Mouse (Mus musculus): ENCODE measurements around the gene Pdzph1. TPM values are rescaled to one million over a fixed set of nuclear protein-coding genes. Genes with fewer than 3 reads are reported as not detected.

The Pdzph1 gene
- 0.90 and 1.3 TPM in 2 replicates for polyA plus RNA-seq (2012; rRNA removed)

DNA sequence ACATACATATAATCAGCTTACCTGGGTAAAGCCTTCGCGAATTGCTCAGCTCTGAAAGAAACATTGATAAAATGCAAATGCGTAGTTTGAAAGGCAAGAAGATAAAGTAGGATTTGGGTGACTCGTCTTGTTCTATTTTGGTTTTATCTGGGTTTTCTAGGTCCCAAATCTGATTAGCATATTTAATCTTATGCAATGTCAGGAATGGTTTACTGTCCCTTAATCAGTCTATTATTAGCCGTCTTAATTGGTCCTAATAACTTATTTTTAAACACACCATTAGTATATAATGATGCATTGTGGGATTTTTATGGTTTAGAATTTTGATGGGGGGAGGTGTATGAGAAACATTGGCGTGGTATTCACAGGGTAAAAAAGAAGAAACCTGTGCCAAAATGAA lies at the start of gene Pdzph1:
Pdzph1 (minus strand) TSS at position 101 of the 400 bp plus-strand sequence.
- DNase-seq (ENCODE audit: low read depth): no peak

DNA sequence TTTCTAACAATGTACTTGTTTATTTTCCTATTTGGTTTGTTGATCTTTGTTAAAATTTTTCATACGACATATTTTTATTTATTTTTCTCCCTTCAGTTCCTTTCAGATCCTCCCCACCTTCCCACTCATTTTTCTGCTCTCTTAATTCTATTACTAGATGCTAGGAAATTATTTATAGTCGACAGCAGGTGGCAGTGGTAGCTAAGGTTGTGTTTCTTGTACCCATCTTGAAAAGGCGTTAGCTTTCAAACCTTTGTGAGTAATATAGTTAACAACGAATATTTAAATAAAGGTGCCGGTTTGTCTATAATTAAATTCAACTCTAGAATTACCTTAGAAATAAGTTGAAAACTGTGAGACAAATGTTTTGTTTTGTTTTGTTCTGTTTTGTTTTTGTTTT lies 48.6 kb upstream of the Pdzph1 start:
- DNase-seq (ENCODE audit: low read depth): no peak

DNA sequence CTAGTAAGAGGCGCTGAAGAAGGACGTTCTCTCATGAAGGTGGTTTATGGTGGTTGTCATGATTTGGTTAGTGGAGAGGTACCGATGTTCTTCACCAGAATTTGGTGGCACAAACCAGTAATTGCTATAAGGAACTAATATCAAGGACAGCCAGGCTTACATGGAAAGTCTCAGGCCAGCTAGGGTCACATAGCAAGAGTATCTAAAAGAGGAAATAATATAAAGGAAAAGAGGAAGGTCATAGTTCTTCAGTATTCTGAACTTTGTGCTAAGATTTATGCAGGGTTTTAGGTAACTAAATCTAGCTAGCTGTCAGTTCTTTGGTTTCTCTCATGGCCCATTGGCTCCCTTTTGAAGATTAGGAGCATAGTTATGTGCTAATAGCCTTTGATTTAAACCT lies 42.3 kb upstream of the Pdzph1 start:
- no peak for DNase-seq (ENCODE audit: low read depth)

DNA sequence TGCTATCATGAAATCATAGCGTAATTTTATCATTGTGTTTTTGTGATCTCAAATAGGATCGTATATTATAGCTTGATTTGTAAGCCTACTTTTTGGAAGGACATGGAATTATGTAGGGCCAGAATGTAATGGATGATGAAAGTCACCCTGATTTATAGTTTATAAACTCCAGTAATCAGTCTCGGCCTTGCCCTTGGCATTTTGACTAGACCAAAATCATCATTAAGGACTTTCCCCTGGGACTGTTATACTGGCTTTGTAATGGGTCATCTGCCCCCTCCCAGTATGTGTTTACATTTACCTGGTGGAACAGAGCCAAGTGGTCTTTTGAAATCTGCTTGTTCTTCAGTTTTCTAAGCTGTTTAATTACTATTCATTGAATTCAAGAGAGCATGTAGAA lies 35.2 kb upstream of the Pdzph1 start:
- DNase-seq (ENCODE audit: low read depth): no peak

DNA sequence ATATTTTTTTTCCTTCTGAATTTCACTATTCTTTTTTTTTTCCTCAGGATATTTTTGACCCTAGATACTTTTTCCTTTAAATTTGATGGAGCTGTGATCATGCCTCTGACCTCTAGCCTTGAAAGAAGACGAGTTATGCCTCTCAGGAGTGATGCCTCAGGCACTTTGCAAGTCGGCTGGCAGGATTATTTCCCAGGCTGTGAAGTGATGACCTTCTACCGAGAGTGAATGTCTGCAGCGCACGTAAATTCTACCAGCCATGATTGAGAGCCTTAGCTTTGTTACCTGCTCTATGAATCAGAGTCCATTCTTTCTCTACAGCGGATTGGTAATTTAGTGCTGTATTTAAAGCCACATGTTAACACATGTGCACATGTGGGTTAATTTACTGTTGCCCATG lies 33.3 kb upstream of the Pdzph1 start:
- DNase-seq (ENCODE audit: low read depth): no peak

DNA sequence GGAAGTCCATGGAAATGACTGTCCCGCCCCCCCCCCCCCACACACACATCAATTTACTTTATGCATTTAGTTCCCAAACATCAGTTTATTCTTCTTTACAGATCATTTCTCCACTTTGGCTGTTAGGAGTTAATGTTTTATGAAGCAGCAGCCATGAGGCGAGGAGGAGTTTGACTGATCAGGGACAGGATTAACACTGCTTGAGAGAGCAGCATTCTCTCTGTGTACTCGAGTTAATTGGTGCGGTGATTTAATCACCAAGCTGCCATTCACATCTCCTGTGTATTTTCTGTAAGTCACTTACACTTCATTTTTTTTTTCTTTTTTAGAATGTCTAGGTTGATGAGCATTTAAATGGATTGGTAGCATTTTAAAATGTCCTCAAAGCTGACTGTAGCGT lies 32.8 kb upstream of the Pdzph1 start:
- no peak for DNase-seq (ENCODE audit: low read depth)

DNA sequence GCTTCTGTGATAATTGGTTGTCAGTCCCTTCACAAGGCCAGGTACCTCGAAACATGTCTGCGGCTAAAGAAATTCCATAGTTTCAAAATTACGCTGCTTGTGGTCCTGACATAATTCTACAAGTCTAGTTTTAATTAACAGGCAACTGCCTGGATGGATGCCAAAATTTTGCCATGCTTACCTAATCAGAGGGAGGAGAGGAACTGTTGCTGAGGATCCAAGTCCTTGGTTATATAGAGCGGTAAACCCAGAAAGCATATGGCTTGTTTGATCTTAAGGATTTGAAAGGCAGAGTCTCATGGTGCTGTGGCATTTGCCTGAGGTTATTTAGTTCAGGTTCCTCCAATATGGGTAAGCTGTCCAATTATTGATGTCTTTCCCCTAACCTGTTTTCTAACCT lies 27.5 kb upstream of the Pdzph1 start:
- no peak for DNase-seq (ENCODE audit: low read depth)

DNA sequence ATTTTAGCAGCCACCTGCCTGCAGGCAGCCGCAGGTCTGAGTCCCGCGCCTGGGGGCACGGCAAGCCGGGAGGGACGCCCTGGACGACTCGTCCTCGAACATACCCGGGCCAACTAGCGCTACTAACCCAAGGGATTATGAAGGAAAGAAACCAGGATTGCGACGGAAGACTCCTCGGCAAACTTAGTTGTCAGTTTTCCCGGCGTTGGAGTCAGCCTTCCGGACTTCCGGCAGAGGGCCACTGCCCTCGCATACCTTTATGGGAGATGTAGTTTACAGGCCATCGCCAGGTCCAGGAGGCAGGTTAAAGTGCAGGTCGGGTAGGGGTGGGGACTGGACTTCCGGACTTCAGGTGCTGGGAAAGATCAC lies 21.9 kb upstream of the Pdzph1 start, which contains the start of gene Nudt12:
Nudt12 (minus strand) TSS at position 282 of the 369 bp plus-strand sequence.
- no peak for DNase-seq (ENCODE audit: low read depth)

DNA sequence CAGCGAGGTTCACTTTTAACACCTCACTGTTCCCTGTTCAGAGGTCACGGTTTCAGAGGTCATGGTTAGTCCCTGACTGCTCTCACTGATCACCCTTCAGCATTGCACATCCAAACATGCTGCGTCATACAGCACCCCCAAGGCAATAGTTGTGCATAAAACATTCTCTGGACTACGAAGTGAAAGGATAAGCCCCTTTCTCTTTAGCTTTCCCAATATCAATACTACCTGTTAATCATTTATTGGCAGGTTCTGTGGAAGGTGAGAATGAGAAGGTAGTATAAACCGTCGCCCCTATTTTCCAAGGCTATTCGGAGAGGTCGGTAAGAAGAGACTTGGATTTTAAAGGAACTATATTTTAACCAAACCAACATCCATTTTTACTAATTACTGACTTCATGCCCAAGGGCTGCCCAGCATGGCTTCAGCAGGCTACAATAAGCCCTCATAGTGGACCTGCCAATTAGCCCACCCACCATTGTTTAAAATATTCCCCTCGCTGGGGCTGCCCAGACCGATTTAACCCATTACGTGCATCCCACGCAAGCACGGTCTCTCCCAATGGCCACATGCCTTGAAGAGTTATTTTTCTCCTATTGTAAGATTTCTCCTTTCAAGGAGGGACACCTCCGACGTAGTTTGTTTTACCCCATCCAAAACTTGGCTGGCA lies 21.4 kb upstream of the Pdzph1 start:
- DNase-seq (ENCODE audit: low read depth): peak; percentile 91

DNA sequence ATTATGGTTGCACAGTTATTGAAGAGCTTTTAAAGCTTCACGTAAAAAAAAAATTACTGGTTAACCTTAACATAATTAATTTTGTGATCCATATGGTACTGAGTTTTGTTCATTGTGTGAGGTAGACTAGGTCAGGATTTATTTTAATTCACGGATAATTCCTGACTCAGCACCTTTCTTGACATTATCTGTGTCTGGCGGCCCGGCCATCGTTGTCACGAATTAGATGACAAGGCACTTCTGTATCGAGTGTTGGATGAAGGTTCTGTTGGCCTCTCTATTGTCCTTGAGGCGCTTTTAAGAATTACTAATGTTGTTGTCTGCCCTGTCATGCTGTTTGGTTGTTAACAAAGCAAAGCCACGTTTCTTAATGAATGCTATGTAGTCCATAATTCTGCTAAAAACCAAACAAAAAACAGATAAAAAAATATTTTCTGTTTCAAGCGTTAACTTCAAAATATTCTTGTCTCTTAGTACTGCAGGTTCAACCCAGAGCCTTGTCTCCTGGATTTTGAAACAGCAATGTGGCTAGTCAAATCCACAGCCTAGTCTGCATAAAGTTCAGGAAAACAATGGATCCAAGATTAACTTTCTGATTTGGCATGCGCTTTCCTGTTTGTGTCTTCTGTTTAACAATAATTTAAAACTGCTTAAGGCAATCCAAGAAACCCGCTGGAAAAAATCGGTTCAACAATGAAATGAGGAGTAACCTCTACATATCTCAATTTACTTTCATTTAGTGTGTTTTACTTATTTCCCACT lies 20.6 kb upstream of the Pdzph1 start:
- peak; percentile 79 for DNase-seq (ENCODE audit: low read depth)

DNA sequence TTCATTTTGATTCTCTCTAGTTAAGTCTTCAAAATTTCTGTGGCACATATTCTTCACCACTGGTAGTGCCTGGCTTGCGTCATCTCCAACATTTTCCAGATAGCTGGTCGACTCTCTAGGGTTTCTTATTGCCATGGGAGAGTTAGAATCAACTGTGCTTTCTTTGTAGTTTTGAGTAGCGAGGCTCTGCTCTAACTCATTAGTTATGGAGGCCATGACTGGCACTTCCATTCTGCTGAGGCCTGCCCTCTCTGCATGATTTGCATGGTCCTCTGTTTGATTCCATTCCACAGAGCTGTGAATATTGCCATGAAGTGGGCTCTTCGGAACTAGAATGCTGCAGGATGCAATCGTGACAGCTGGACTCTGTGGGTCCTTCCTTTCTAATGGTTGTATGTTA lies 17.9 kb downstream of the Pdzph1 start:
- DNase-seq (ENCODE audit: low read depth): no peak

DNA sequence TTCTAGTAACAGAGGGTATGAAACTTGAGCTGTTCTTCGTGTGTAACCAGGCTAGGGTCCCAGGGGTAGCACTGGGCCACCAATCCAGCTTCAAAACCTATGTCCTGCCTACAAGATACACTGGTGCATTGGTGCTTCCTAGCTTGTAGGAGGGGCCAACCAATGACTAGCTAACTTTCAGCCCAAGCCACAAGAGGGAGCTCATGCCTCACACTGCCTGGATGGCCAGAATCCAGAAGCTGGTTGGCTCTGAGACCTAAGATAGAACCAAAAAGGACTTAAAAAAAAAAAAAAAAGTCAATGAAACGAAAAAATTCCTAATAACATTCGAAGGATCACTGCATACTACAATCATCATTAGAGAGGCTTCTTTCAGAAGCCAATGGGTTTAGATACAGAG lies 31.3 kb downstream of the Pdzph1 start:
- DNase-seq (ENCODE audit: low read depth): peak; percentile 9

DNA sequence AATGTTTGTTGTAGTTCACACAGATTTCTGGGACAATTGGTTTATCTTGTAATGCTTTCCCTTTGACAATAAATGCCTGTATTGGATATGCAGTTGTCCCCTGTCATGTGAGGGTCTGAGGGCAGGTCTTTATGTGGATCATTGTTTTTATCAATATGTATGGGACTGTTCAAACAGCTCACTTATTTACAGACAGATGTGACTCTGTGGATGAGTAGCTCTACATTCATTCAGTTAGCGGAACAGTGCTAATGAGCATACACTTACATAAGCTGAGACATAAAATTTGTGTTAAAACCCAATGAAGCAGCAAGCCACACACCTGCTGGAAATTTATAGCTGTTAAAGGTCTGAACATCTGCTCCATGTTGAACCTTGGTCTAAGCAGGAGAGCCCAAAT lies 34.1 kb downstream of the Pdzph1 start:
- DNase-seq (ENCODE audit: low read depth): no peak

DNA sequence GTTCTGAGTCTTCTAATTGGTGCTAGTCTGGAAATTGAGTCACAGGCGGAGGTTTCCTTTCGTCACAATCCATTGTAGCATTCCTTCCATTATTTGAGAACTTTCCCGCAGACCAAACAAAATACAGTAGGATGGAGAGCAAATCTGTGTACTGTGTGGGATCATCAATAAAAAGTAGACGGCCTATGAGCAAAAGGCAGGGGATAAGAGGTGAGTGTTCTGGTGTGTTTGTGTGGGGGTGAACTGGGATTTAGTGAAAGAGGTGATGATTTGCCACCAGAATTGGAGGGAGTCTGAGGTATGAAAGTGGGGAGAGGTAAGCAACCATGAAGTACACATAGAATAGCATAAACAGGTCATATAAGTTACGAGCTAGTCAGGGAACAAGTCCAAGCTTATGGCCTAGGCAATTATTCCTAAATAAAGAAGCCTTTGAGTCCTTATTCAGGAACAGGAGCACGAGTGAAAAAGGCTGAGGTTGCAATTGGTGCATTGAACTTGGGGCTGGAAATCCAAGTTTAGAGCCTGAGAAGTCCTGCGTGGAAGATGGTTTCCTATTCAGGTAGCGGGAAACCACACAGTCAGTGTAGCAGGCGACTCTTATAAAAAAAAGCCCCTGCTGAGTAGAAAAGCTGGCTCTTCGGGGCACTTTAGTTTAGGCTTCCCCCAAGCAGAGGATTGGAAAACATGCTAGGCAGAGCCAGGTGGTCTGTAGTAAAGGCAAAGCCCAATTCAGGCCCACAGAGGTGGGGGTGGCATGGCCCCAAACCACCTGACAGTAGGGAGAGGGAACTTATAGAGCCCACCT lies 48.0 kb downstream of the Pdzph1 start:
- DNase-seq (ENCODE audit: low read depth): no peak

DNA sequence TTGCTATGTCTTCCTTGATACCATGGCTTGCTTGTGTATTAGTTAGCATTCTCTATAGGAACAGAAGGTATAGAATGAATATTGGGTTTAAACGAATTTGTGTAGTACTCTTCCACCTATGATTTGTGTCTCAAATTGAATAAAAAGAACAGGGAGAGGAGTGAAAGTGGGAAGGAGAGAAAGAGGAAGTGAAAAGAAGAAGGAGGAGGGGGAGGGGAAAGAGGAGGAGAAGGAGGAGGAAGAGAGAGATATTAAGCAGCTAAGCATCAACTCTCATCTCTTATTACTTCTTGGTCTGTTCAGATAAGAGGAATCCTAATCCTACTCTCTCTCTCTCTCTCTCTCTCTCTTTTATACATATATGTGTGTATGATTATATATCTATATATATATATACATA lies 52.6 kb downstream of the Pdzph1 start:
- DNase-seq (ENCODE audit: low read depth): no peak

DNA sequence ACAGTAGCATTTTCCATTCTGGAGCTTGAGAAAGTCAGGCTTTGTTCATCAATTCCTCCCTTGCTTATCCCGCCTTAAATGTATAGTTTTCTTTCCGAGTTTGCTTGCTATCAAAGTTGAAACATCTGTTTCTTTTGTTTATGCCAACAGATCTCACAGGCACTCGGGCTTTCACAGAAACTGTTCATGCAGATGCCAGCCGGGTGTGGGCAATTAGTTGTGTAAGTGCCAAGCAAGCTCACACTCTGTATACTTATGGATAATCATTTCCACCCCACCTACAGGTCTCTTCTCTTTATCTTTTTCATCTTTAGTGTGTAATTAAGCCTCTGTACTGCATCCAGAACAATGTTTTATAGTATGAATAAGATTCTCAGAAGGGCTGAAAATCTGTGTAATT lies 53.6 kb downstream of the Pdzph1 start:
- DNase-seq (ENCODE audit: low read depth): no peak

DNA sequence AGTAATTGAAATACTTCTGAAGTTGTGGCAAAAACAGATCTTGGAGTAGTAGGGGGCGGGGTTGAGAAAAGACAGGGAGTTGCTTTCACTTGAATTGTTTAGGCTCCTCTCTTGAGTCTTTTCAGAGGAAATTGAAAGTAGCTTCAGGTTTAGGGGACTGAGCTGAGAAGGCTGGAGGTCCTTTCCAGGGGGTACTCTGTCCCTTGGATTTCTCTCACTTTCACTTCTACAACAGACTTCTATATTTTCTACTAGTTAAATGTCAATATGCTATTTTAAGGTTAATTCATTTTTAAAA lies 58.2 kb downstream of the Pdzph1 start:
- DNase-seq (ENCODE audit: low read depth): no peak

DNA sequence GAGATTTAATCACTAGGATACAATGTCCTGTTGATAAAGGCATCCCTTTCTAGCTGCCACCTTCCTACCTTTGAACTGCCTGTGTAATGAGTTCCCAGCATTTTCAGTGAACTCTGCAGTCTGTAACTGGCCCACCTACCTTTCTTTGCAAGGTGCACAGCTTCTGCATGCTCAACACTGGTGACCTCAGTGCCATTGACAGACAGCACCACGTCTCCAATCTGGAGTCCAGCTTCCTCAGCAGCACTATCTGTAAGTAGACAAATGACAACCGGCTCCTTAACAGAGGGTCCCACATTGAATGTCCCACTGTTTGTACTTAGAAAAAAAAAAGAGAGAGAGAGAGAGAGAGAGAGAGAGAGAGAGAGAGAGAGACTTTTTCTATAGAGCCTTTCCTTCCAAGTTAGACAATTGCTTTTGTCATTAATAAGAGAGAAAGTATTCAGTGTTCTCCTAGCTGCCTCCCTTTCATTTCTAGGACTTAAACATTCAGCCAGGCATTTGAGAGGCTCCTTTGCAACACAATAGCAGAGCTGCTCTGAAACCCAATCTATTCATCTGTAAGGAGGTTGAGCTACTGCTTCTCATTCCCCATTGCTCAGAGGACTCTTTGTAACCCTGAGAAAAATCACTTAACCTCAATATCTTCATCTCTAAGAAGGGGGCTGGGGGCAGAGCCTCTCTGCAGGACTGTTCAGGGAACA lies 58.7 kb downstream of the Pdzph1 start:
- DNase-seq (ENCODE audit: low read depth): no peak

DNA sequence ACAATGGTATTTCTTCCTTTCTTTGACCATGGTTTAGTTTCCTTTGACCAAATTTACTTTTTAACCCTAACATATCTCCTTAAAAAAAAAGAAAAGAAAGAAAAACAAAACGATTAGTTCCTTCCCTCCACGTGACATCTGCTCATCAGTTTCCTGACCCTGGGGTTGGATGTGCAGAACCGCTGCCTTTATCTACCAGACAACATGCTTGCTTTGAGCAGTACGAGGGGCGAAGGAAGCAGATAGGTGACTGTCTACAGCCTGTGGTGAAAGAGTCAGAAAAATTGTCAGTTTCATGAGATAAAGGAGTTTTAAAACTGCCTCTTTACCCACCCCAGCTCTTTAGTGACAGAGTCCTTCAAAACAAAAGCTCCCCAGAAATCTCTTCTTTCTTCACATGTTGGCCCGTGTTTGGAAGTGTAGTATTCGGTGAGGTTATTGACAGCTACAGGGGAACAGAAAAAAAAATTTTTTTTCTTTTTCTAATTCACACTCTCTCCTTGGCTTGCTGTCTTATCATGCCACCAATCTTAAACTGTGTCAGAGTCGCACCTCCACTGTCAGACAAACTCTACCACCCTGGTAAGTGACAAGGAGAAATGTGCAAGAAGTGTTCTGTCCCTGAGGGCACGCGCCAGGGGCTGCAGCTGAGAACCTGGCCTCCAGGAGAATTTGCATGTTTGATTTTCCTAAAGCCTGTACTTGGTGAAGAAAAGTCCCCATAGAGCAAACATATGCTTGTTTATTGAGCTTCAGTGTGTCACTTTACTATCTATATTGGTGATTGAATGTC lies 66.2 kb downstream of the Pdzph1 start:
- DNase-seq (ENCODE audit: low read depth): no peak

DNA sequence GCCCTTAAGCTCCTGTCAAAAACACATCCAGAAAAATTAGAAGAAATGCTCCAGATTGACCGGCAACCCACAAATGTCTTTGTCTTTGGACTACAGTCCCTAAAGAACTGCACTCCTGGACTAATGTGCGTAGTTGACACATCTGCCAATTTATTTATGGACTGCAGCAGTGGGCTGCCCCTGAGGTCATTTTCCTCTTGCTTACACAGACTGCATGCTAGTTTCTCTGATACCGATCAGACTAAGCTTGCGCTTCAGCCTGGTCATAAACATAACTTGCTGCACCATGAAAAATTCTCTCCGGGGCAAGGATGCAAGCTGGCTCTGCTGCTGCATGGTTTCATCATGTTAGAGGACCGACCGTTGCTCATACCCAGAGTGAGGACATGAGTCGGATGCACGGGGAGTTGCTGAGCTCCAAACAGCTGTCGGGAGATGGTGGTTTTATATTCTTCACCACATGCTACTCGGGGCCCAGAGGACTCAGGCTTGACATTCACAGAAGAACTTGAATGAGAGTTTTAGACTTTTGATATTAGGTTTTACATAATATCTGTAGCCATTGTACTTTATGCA lies 67.2 kb downstream of the Pdzph1 start:
- DNase-seq (ENCODE audit: low read depth): no peak

DNA sequence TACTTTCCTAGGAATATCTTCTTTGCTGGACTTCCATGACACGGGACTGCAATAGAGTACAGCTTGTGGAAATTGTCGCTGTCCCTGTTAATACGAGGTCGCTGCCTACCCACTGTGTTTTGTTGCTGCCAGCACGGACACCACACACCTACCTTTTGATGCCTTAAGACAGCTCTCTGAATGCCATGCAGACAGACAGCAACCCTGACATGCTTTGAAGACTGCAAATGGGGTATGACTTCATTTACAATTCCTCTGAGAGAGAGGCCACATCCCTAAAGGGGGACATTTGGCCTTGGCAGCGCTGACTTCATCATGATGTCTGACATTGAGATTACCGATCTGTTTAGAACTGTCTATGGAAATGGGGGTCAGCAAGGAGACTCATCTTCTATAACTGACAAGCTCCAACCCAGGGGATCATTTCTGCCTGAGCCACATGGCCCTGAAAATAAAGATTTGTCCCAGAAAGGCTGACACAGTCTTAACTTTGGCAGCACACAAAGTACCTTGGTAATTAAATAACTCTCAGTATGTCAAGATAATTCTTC lies 67.8 kb downstream of the Pdzph1 start:
- no peak for DNase-seq (ENCODE audit: low read depth)

All from gonadal fat pad, adult 2 months (tissue).